Mouse (Mus musculus): ENCODE data around the gene Camta1. TPM values are rescaled to one million over a fixed set of nuclear protein-coding genes. Genes with fewer than 3 reads are reported as not detected.

Camta1 gene
- polyA plus RNA-seq, 1 experiment, result 1.8 TPM

GRCm38 (mm10) chr4:151572716-151573115, 289.0 kb downstream of the Camta1 start:
- Histone ChIP-seq H3K4me3 (replicated peaks) (no peak overlapping the region), H3K9me3 (ENCODE audit: control insufficient read depth, low read length) (no peaks in the 10 kb centered on the region), H3K27me3 (ENCODE audit: control insufficient read depth) (no peaks in the 10 kb centered on the region)

GRCm38 (mm10) chr4:151569586-151569985, 292.1 kb downstream of the Camta1 start:
- Histone ChIP-seq H3K4me1 (ENCODE audit: control insufficient read depth) (no peaks in the 10 kb centered on the region), H3K9me3 (ENCODE audit: control insufficient read depth, low read length) (no peaks in the 10 kb centered on the region), H3K36me3 (ENCODE audit: control insufficient read depth) (no peaks in the 10 kb centered on the region), H3K27me3 (ENCODE audit: control insufficient read depth) (no peaks in the 10 kb centered on the region), H3K4me3 (replicated peaks) (no peak overlapping the region)
- TF ChIP-seq GATA1 (IDR thresholded peaks at IDR 0.05; ENCODE audit: low read length) (no peak), TAL1 (IDR thresholded peaks at IDR 0.05; ENCODE audit: low read length) (no peak)

More at GRCm38 (mm10) chr4:151572716-151573115, 289.0 kb downstream of the Camta1 start:
- no peak for TF ChIP-seq TAL1 (IDR thresholded peaks at IDR 0.05; ENCODE audit: low read length)
- TF ChIP-seq GATA1 (IDR thresholded peaks at IDR 0.05; ENCODE audit: low read length), result no peak
- Histone ChIP-seq H3K36me3 (ENCODE audit: control insufficient read depth) (no peaks in the 10 kb centered on the region), H3K4me1 (ENCODE audit: control insufficient read depth) (no peaks in the 10 kb centered on the region)

DNA sequence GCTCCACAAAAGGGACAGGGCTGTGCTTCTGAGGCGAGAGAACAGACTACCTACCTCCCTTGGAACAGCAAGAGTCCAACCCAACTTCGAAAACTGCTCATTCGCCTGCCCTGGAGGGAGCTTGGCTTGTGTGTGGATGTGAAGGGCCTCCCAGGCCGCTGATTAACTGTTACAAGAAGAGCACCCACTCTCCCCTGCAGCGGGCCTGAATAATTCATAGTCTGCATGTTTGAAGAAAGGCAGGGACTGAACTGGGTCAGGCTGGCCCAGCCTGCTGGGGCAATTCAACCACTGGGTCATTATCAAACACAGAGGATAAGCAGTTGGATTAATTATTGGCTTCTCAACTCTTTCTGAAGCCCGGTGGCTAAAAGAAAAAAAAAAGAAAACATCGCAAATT, 292.8 kb downstream of the Camta1 start:
- no peak for TF ChIP-seq GATA1 (IDR thresholded peaks at IDR 0.05; ENCODE audit: low read length)
- no peak for TF ChIP-seq TAL1 (IDR thresholded peaks at IDR 0.05; ENCODE audit: low read length)
- Histone ChIP-seq H3K36me3 (ENCODE audit: control insufficient read depth) (no peaks in the 10 kb centered on the region), H3K9me3 (ENCODE audit: control insufficient read depth, low read length) (no peaks in the 10 kb centered on the region)

DNA sequence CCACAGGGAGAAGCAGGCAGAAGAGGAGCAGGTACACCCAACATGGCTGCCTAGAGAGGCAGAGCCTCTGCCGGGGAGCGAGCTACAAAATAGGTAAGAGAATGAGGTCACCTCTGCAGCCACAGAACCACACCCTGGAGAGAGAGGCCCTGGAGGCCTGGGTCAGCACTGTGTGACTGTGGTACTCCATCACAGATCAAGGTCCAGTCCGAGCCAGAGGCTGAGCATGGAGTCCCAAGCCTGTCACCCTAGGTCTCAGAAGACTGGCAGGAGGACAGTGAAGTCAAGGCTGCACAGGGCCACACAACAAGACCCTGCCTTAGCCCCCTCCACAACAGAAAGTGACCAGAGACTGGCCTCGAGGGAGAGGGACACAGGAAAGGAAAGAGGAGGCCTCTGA, 294.6 kb downstream of the Camta1 start:
- Histone ChIP-seq H3K9me3 (ENCODE audit: control insufficient read depth, low read length) (no peaks in the 10 kb centered on the region), H3K4me3 (replicated peaks) (no peak overlapping the region)

More for the DNA sequence above, 292.8 kb downstream of the Camta1 start:
- no peak overlapping the region for H3K4me3 ChIP-seq (replicated peaks)
- no peaks in the 10 kb centered on the region for H3K4me1 ChIP-seq (ENCODE audit: control insufficient read depth)
- H3K27me3 ChIP-seq (ENCODE audit: control insufficient read depth), result no peaks in the 10 kb centered on the region

GRCm38 (mm10) chr4:151555505-151555904, 306.2 kb downstream of the Camta1 start:
- TF ChIP-seq GATA1 (IDR thresholded peaks at IDR 0.05; ENCODE audit: low read length), result no peak
- TF ChIP-seq TAL1 (IDR thresholded peaks at IDR 0.05; ENCODE audit: low read length), result no peak
- Histone ChIP-seq H3K9me3 (ENCODE audit: control insufficient read depth, low read length) (no peaks in the 10 kb centered on the region; the same call in 1 of the 2 replicates), H3K4me1 (ENCODE audit: control insufficient read depth) (no peaks in the 10 kb centered on the region), H3K4me3 (replicated peaks) (no peak overlapping the region), H3K27me3 (ENCODE audit: control insufficient read depth) (no peaks in the 10 kb centered on the region), H3K36me3 (ENCODE audit: control insufficient read depth) (no peaks in the 10 kb centered on the region)

More for the DNA sequence above, 294.6 kb downstream of the Camta1 start:
- Histone ChIP-seq H3K4me1 (ENCODE audit: control insufficient read depth) (no peaks in the 10 kb centered on the region), H3K27me3 (ENCODE audit: control insufficient read depth) (no peaks in the 10 kb centered on the region), H3K36me3 (ENCODE audit: control insufficient read depth) (no peaks in the 10 kb centered on the region)
- TF ChIP-seq TAL1 (IDR thresholded peaks at IDR 0.05; ENCODE audit: low read length), result no peak
- no peak for TF ChIP-seq GATA1 (IDR thresholded peaks at IDR 0.05; ENCODE audit: low read length)

- TF ChIP-seq TAL1 (IDR thresholded peaks at IDR 0.05; ENCODE audit: low read length) (no peak), GATA1 (IDR thresholded peaks at IDR 0.05; ENCODE audit: low read length) (no peak)
- no peaks in the 10 kb centered on the region for H3K9me3 ChIP-seq (ENCODE audit: control insufficient read depth, low read length)
- H3K36me3 ChIP-seq (ENCODE audit: control insufficient read depth), result no peaks in the 10 kb centered on the region
- no peaks in the 10 kb centered on the region for H3K27me3 ChIP-seq (ENCODE audit: control insufficient read depth)
- no peaks in the 10 kb centered on the region for H3K4me1 ChIP-seq (ENCODE audit: control insufficient read depth)
- no peak overlapping the region for H3K4me3 ChIP-seq (replicated peaks)
Measured at GRCm38 (mm10) chr4:151549523-151549922, 312.2 kb downstream of the Camta1 start.

GRCm38 (mm10) chr4:151545452-151545851, 316.2 kb downstream of the Camta1 start:
- Histone ChIP-seq H3K4me1 (ENCODE audit: control insufficient read depth) (no peaks in the 10 kb centered on the region), H3K36me3 (ENCODE audit: control insufficient read depth) (no peaks in the 10 kb centered on the region), H3K27me3 (ENCODE audit: control insufficient read depth) (no peaks in the 10 kb centered on the region), H3K4me3 (replicated peaks) (no peak overlapping the region), H3K9me3 (ENCODE audit: control insufficient read depth, low read length) (no peaks in the 10 kb centered on the region)
- no peak for TF ChIP-seq GATA1 (IDR thresholded peaks at IDR 0.05; ENCODE audit: low read length)
- no peak for TF ChIP-seq TAL1 (IDR thresholded peaks at IDR 0.05; ENCODE audit: low read length)

GRCm38 (mm10) chr4:151544191-151544590, 317.5 kb downstream of the Camta1 start:
- Histone ChIP-seq H3K4me1 (ENCODE audit: control insufficient read depth) (no peaks in the 10 kb centered on the region), H3K9me3 (ENCODE audit: control insufficient read depth, low read length) (no peaks in the 10 kb centered on the region), H3K27me3 (ENCODE audit: control insufficient read depth) (no peaks in the 10 kb centered on the region), H3K4me3 (replicated peaks) (no peak overlapping the region), H3K36me3 (ENCODE audit: control insufficient read depth) (no peaks in the 10 kb centered on the region)
- TF ChIP-seq GATA1 (IDR thresholded peaks at IDR 0.05; ENCODE audit: low read length), result no peak
- no peak for TF ChIP-seq TAL1 (IDR thresholded peaks at IDR 0.05; ENCODE audit: low read length)

- no peak for TF ChIP-seq GATA1 (IDR thresholded peaks at IDR 0.05; ENCODE audit: low read length)
- no peak for TF ChIP-seq TAL1 (IDR thresholded peaks at IDR 0.05; ENCODE audit: low read length)
- Histone ChIP-seq H3K36me3 (ENCODE audit: control insufficient read depth) (no peaks in the 10 kb centered on the region), H3K9me3 (ENCODE audit: control insufficient read depth, low read length) (no peaks in the 10 kb centered on the region), H3K4me1 (ENCODE audit: control insufficient read depth) (no peaks in the 10 kb centered on the region), H3K27me3 (ENCODE audit: control insufficient read depth) (no peaks in the 10 kb centered on the region), H3K4me3 (replicated peaks) (no peak overlapping the region)
Measured at GRCm38 (mm10) chr4:151540546-151540945, 321.1 kb downstream of the Camta1 start.

- TF ChIP-seq GATA1 (IDR thresholded peaks at IDR 0.05; ENCODE audit: low read length) (no peak), TAL1 (IDR thresholded peaks at IDR 0.05; ENCODE audit: low read length) (no peak)
- Histone ChIP-seq H3K4me1 (ENCODE audit: control insufficient read depth) (no peaks in the 10 kb centered on the region), H3K9me3 (ENCODE audit: control insufficient read depth, low read length) (no peaks in the 10 kb centered on the region)
Measured at GRCm38 (mm10) chr4:151539881-151540280, 321.8 kb downstream of the Camta1 start.

More at GRCm38 (mm10) chr4:151539881-151540280, 321.8 kb downstream of the Camta1 start:
- Histone ChIP-seq H3K27me3 (ENCODE audit: control insufficient read depth) (no peaks in the 10 kb centered on the region), H3K36me3 (ENCODE audit: control insufficient read depth) (no peaks in the 10 kb centered on the region), H3K4me3 (replicated peaks) (no peak overlapping the region)
